Mouse (Mus musculus) erythroid progenitor cell, adult 5-6 weeks (primary cell): ENCODE measurements around the gene H2afy. TPM values are rescaled to one million over a fixed set of nuclear protein-coding genes. Genes with fewer than 3 reads are reported as not detected.
"Not testable (repeated sequence)": the region's sequence is repeated elsewhere in the genome, so short reads cannot be mapped to it uniquely, and the experiment has no call there.

Experiments used
- ATAC-seq: replicated peaks from 2 replicates; pipeline ENCODE4 v1.8.0; 2016; ENCODE audit warnings: moderate number of reproducible peaks, mild to moderate bottlenecking, moderate TSS enrichment, inconsistent platforms; ENCODE audit not compliant: poor library complexity, low FRiP score, severe bottlenecking
- total RNA-seq, 2 experiments: library from RNA; stranded (forward) in 1 of 2; stranded (reverse) in 1 of 2; fragments of 150-400 nt in 1 of 2; fragments of 186-747, 209-891 nt in 1 of 2; gene quantifications; 2 replicates each; pipeline versions ENCODE4 v1.2.3 to v1.2.4; 2015 to 2017; ENCODE audit warnings: low replicate concordance in 2 of 2

H2afy gene
- total RNA-seq, 2 experiments from 2014 or later: 62.3 to 72.5 TPM

DNA sequence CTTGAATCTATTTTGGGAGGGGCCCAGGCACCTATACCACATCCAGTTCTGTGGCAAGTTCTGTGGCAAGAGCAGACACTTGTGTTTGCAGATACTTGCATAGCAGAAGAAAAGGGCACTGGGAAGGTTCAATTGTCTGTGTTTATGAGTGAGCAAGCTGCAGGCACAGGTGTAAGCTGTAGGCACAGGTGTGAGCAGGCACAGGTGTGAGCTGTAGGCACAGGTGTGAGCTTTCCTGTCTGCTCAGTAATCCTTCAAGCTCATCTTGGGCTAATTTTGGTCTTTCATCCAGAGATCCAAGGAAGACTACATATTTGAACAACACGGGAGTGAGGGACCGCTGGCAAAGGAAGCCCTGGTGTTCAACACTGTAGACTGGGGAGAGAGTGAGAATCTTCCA is 56.5 kb downstream of the H2afy start:
- no peak for ATAC-seq

DNA sequence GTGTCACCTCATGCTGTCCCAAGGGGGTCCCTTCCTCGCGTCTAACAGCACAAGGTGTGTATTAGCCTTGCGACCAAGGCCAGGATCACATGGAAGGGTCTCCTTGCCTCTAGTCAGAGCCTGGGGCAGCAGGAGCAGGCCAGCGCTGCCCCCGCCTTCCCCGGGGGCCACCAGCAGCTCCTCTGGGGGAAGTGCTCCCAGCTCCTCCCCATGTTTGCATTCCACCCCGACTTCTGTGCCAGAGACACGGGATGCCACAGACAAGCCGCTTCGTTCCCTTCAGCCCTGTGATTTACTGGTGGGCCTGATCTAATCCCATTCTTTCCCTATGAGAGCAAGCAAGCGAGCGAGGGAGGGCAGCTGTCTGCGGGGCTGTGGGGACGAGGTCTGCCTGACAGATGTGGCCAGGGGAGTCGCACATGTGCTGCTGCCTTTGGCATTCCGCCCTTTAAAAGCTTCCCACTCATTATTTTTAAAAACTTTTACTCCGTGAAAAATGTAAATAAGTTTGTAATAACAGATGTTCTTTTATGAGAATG is 57.4 kb downstream of the H2afy start:
- ATAC-seq: no peak

DNA sequence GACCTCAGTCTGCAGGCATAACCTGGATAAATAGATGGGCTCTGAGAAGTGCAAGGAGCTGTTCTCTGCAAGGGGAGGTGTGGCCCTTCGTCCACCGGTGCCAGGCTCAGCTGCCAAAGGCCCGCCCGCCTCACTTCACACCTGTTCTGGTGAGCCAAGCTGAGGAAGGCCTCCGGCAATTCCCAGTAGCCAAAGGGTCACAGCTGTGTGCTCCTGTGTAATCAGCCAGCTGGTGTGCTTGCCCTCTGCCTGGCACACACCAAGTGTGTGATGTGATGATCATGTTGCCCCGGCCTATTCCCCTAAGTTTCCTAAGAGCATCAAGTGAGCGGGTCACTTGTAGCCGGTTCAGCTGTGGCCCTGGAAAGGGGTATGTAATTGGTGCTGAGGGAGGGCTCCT is 60.2 kb downstream of the H2afy start:
- no peak for ATAC-seq

GRCm38 (mm10) chr13:56073186-56073585 is 63.0 kb downstream of the H2afy start:
- no peak for ATAC-seq

DNA sequence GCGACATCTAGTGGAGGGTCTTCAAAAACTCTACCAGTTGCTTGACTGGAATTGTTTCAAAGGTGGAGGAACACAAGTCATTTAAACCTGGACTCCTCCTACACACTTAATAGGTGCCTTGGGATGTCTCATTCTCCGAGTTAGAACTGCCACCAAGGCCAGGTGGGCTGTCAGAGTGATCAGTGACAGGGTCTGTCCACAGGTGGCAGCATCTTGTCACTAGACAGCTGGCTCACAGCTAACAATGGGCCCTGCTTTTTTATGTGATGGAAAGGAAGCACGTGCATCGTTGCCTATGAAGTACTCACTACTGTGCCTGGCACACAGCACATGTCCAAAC is 63.9 kb downstream of the H2afy start:
- ATAC-seq: no peak

DNA sequence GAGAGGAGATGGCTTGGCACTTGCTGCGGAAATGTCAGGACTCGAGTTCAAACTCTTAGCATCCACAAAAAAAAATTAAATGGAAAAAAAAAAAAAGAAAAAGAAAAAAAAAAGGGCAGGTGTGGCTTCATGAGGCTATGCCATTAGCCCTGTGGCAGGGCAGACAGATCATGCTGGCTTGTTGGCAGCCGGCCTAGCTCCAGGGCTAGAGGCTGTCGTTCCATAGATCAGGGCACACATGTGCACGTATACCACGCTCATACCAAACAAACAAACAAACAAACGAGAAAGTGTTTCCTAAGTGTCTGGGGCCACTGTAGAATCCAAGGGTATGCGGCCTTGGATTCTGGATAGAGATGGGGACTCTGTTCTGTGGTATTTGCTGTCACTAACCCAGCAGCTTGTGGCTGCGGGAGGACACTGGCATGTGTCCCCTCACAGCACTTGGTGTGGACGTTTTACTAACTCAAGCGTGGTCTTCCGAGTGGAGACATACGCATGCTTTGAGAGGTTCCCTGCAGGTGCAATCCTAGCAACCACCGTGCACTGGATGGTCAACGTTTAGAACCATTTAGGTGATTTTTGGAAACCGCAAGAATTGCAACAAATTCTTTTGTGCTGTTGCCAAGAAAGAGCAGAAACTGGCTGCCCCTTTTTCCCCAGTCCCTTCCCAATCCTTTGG is 64.4 kb downstream of the H2afy start:
- no peak for ATAC-seq

DNA sequence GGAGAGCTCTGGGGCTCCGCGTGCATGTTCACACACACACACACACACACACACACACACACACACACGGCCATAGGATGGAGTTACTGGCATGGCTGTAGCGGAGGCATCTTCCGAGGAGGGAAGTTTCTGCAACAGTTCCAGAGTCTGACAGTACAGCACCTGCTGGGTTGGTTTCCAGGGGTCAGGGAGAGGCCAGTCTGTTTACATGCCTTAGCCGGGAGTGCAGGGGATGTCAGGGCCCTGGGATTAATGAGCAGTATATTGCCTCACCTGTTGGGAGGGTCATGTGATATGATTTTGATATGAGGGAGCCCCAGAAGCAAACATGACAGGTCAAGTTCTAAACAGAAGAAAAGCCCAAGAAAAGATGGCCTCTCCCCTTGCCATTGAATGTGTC is 66.5 kb downstream of the H2afy start:
- ATAC-seq: no peak

DNA sequence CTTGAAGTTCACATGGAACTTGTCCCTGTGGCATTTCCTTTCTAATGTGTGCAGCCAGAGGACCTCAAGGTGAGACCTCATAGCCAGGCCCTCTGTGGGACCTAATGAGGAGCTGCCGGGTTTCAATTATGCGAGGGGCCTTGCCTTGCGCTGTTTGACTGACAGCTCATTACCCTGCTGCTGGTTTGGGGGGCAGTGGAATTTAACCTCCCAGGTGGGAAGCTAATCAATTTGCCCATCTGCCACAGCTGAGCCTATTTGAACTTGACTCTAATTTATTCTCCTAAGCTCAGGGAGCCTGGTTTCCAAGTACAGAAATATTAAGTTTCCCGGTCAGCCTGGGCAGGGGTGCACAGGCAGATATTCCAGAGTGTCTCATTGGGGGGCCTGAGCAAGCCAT is 67.6 kb downstream of the H2afy start:
- no peak for ATAC-seq

- ATAC-seq: no peak
Measured at GRCm38 (mm10) chr13:56066904-56067303, 69.3 kb downstream of the H2afy start.

DNA sequence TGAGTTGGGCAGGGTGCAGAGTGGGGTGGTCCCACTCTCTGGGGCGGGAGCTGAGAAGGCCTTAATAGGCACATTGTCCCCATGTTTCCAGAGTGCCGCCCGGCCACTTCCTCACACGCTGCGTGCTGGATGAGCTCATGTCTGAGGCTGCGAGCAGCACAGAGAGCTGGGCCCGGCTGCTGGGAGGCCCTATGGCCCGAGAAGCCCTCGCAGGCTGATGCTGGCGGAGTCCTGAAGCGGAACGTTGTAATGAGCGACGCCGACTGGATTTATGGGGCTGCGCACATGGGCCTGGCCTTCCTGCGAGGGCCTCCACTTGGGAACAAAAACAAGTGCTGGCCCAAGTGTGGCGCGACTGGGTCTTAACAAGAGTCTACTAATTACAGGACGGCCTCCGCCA is 70.0 kb downstream of the H2afy start:
- ATAC-seq: no peak

DNA sequence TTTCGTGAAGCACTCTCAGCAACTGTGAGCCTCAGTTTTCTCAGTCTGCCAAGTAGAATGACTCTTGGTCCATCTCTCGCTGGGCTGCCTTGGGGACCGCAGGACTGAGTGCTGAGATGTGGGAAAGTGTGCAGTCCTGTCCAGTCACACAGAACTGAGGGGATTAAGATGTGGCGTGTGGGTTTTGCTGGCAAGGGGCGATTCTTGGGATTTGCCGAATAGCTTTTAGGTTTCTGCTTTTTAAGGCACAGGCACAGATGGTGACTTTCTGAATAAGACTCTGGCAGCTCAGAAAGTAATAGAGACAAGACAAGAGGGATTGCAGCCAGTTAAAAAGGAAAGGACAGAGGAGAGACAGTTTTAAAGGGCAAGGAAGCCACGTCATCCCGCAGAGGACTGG is 78.4 kb downstream of the H2afy start:
- no peak for ATAC-seq

DNA sequence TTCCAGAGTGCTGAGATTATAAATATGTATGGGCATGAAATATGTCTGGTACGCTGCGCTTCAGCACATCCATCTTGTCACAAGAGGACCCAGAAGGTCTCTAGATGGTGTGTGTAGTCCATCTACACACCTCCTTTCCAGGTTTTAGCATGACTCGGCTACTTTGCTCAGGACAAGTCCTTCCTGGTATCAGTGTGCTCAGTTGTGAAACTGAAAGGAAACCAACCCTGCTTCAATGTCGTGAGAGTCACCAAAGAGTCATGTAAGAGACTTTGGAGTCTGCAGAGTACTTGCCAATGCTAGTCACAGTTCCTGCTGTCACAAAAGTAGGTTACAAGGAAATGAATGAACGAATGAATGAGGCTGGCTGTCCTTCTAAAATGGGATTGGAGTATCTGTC is 80.4 kb downstream of the H2afy start:
- ATAC-seq: no peak

DNA sequence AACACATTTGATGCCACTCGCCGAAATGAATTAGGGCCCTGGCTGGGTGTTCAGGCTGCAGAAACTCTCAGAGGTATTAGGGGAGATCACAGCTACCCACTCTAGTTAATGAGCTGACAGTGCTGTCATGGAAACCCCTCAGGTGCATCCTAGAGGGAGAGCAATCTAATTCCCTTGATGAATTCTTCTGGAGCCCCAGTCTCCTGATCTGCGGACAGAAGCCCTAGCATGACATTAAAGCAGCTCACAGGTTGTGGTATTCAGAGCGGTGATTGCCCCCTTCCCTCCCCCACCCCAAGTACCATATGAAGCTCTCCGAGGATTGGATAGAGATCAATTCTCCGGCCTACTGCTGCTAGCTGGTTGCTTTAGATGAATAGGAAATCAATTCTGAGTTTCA is 82.1 kb downstream of the H2afy start:
- ATAC-seq: no peak

- ATAC-seq: no peak
Measured at GRCm38 (mm10) chr13:56052781-56053180, 83.4 kb downstream of the H2afy start.

DNA sequence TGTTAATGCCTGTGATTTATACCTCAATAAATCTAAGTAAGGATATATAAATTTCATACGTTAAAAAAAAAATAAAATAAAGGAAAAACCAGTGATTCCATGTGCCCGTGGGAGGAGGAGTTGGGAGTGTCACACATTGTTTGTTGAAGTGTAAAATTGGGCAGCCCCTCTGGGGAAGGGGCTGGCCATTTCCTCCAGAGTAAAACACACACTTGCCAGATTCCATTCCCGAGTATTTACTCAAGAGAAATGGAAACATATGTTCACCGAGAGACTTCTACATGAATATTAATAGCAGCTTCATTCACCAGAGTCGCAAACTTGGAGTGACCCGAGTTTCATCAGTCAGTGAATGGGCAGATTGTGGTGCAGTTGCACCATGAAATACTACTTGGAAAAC is 85.9 kb downstream of the H2afy start:
- ATAC-seq: no peak

DNA sequence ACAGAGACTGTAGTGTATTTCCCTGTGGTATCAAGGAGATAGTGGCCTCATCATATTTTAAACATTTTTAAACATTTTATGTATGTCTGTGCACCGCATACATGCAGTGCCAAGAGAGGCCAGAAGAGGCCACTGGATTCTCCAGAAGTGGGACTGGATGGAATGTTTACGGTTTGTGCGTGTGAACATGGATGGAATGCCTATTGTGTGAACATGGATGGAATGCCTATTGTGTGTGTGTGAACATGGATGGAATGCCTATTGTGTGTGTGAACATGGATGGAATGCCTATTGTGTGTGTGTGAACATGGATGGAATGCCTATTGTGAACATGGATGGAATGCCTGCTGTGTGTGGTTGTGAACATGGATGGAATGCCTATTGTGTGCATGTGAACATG is 93.9 kb downstream of the H2afy start:
- ATAC-seq: no peak

DNA sequence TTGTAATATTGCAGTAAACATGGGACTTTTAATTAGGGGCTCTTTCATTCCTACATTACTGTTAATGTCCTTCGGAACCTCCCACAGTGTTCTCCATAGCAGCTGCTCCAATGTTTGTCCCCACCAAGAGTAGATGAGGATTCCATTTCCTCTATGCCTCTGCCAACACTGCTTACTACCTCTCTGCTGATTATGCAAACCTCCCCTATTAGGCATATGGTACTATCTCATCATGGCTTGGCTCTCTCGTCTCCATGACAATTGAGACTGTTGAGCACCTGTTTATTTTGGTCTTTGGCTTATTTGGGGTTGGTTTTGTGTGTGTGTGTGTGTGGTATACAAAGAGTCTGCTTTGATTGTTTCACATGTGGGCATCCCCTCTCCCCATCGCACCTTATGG is 95.5 kb downstream of the H2afy start:
- ATAC-seq: no peak

- no peak for ATAC-seq
Measured at GRCm38 (mm10) chr13:56039610-56040371, 96.4 kb downstream of the H2afy start.

GRCm38 (mm10) chr13:56029006-56029405 is 107.2 kb downstream of the H2afy start:
- ATAC-seq: no peak

- not testable (repeated sequence) for ATAC-seq
Measured at GRCm38 (mm10) chr13:56027996-56028395, 108.2 kb downstream of the H2afy start.

DNA sequence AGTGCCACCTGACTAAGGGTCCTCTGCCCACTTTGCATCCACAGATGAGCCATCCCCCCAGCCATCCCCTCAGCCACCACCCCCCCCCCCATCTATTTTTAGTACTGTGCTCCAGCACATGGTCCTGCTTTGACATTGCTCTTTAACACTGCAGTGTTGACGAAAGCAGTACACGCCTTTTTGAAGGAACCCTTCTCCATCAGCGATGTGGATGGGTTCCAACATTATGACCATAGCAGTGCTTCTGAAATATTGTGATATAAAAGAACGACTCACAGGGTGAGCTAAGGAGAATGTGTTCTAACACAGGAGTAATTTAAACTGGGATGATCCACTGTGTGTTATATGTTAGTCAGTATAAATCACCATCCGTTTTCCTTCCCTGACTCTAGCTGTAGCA is 109.5 kb downstream of the H2afy start:
- ATAC-seq: no peak

- no peak for ATAC-seq
Measured at GRCm38 (mm10) chr13:56026026-56026425, 110.1 kb downstream of the H2afy start.
